Mouse (Mus musculus) heart, embryonic 13.5 days (tissue): ENCODE results near the gene Cradd. TPM values are rescaled to one million over a fixed set of nuclear protein-coding genes. Genes with fewer than 3 reads are reported as not detected.

Experiments used
- ATAC-seq: fragments of 200-750 bp; cut with Nextera tagmentation; 2 replicates; pipeline ENCODE4 v1.8.0; 2017; ENCODE audit warnings: moderate TSS enrichment; ENCODE audit not compliant: insufficient number of reproducible peaks, low FRiP score, low TSS enrichment; ENCODE audit errors: extremely low read depth
- H3K27ac ChIP-seq: fragments of 300-500 bp; sonication (generic); replicated peaks from 2 replicates; pipeline ENCODE4 v1.5.1; 2015; ENCODE audit warnings: moderate library complexity, mild to moderate bottlenecking, inconsistent platforms
- H3K27me3 ChIP-seq: fragments of 300-500 bp; sonication (generic); replicated peaks from 2 replicates; pipeline ENCODE4 v1.6.1; 2015; ENCODE audit warnings: mild to moderate bottlenecking, inconsistent platforms
- H3K36me3 ChIP-seq: fragments of 300-500 bp; sonication (generic); 2 replicates; pipeline ENCODE4 v1.6.1; 2015; ENCODE audit warnings: mild to moderate bottlenecking, inconsistent platforms
- H3K4me1 ChIP-seq: fragments of 300-500 bp; sonication (generic); 2 replicates; pipeline ENCODE4 v1.6.1; 2015; ENCODE audit warnings: inconsistent platforms
- H3K4me2 ChIP-seq: fragments of 300-500 bp; sonication (generic); 2 replicates; pipeline ENCODE4 v1.6.1; 2015; ENCODE audit warnings: inconsistent platforms, mild to moderate bottlenecking, moderate library complexity
- H3K4me3 ChIP-seq: fragments of 300-500 bp; sonication (generic); 2 replicates; pipeline ENCODE4 v1.5.1; 2015; ENCODE audit warnings: moderate library complexity, mild to moderate bottlenecking, inconsistent platforms
- H3K9ac ChIP-seq: fragments of 300-500 bp; sonication (generic); 2 replicates; pipeline ENCODE4 v1.6.1; 2015; ENCODE audit warnings: inconsistent platforms, mild to moderate bottlenecking, moderate library complexity
- H3K9me3 ChIP-seq: fragments of 300-500 bp; sonication (generic); 2 replicates; pipeline ENCODE4 v1.6.1; 2016; ENCODE audit warnings: inconsistent platforms
- WGBS: fragments of 180-500 bp; shearing (Covaris S2); methylation state at CpG from one replicate; pipeline ENCODE4 v1.1.7; 2015; ENCODE audit warnings: mixed read lengths; 5-methylcytosine and 5-hydroxymethylcytosine counted together
- polyA plus RNA-seq: library from polyadenylated mRNA; unstranded; fragments of >200 nt; fragmentation: Nextera tagmentation; extraction: Ambion mirVana; gene quantifications from 2 replicates; pipeline ENCODE4 v1.2.1, GENCODE M21; 2015

Gene Cradd
- polyA plus RNA-seq, 1 experiment from 2014 or later = 8.6 TPM

GRCm38 (mm10) chr10:95302211-95303163 lies 21.4 kb downstream of the Cradd start:
- Histone ChIP-seq H3K4me3 (no peak overlapping the region), H3K27ac (no peak overlapping the region), H3K36me3 (no peaks in the 10 kb centered on the region), H3K9ac (no peak overlapping the region), H3K9me3 (no peaks in the 10 kb centered on the region), H3K27me3 (no peaks in the 10 kb centered on the region), H3K4me1 (peaks cover 32% of the 10 kb centered on the region), H3K4me2 (no peak overlapping the region)
- WGBS = 63% methylated on average over 12 of the region's 12 CpGs
- no peak for ATAC-seq

DNA sequence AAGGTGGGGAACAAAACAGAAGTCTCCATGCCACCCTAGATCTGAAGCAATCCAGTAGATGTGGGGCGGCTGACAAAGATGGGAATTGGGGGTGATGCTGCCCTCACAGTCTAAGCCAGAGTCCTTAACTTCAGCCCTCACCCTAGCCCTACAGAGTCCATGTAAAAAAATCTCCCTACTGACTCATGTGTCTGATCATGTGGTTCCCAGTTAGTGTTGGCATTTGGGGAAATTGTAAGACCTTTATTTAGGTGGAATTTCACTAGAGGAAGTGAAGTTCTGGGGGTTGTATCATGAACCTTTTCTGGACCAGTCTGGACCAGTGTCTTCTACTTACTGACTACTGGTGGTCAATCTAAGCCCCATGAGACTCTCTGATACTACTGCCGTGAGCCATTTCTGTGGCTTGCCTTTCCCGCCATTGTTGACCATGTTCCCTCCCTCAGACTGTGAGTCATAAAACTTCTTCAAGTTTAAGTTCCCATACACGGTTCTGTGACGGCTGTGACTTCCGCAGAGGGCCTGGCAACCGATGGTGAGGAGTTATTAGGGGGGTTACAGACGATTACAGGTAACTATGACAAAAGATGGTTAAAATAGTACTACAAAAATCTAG lies 23.6 kb downstream of the Cradd start:
- no peaks in the 10 kb centered on the region for H3K9me3 ChIP-seq
- H3K27me3 ChIP-seq = no peaks in the 10 kb centered on the region
- no peak overlapping the region for H3K27ac ChIP-seq
- WGBS = 77% methylated on average over 8 of the region's 8 CpGs
- no peak for ATAC-seq
- H3K4me3 ChIP-seq = no peak overlapping the region
- H3K36me3 ChIP-seq = no peaks in the 10 kb centered on the region
- no peak overlapping the region for H3K4me2 ChIP-seq
- peaks cover 33% of the 10 kb centered on the region for H3K4me1 ChIP-seq
- no peak overlapping the region for H3K9ac ChIP-seq

DNA sequence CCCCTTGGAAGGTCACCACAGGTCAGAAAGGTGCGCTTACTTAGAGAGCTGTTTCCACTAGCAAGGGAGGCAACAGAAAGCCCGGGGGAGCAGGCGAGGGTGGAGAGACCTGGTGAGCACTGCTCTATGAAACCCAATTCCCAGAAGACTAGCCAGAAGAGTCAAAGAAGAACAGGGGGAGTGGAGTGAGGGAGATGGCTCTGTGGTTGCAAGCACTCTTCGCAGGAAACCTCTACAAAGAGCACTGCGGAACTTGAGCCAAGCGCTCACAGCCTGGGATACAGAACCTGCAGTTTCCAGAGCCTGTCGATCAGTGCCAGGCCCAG lies 24.2 kb downstream of the Cradd start:
- WGBS = 70% methylated on average over 7 of the region's 7 CpGs

DNA sequence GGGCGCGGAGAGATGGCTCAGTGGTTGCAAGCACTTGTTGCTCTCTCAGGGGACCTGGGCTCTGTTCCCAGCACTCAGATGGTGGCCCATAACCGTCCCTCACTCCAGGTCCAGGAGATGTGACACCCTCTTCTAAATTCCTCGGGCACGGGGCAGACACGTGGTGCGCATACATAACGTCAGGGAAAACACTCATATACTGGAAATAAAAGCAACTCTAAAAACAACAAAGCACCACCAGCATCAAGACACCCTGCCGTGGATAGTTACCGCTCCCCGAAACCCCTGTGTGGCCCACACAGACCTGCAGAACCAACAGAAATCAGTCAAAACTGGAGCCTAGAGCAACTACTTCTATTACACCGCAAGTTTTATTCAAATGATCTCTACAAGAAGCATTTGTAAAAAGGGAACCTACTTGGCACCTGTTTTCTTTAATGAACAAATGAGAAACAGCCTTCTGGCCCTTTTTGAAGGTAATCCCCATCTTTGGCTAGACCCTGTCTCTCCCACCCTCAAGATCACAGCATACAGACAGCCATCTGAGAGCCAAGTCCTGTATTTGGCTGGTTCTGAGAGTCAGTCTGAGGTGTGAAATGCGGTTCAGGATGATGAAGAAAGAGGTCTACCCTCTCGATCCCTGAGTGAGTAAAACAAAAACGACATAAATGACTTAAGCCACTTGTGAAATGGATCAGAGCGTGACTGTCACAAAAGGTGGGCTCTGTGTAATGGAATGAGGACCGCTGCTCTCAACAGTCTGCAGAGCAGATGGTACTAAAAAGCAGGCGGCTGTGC lies 24.7 kb downstream of the Cradd start:
- Histone ChIP-seq H3K36me3 (no peaks in the 10 kb centered on the region), H3K27me3 (no peaks in the 10 kb centered on the region), H3K9me3 (no peaks in the 10 kb centered on the region), H3K4me2 (no peak overlapping the region), H3K27ac (no peak overlapping the region), H3K4me1 (peaks cover 23% of the 10 kb centered on the region), H3K9ac (no peak overlapping the region), H3K4me3 (no peak overlapping the region)
- WGBS = 76% methylated on average over 18 of the region's 18 CpGs
- no peak for ATAC-seq

More for the DNA sequence above, 24.2 kb downstream of the Cradd start:
- no peak overlapping the region for H3K4me3 ChIP-seq
- no peaks in the 10 kb centered on the region for H3K9me3 ChIP-seq
- no peaks in the 10 kb centered on the region for H3K27me3 ChIP-seq
- peaks cover 29% of the 10 kb centered on the region for H3K4me1 ChIP-seq
- H3K27ac ChIP-seq = no peak overlapping the region
- H3K4me2 ChIP-seq = no peak overlapping the region
- ATAC-seq = no peak
- no peak overlapping the region for H3K9ac ChIP-seq
- no peaks in the 10 kb centered on the region for H3K36me3 ChIP-seq

GRCm38 (mm10) chr10:95298504-95298903 lies 25.4 kb downstream of the Cradd start:
- H3K4me2 ChIP-seq = no peak overlapping the region
- H3K4me3 ChIP-seq = no peak overlapping the region
- H3K27ac ChIP-seq = no peak overlapping the region
- no peaks in the 10 kb centered on the region for H3K36me3 ChIP-seq
- no peak for ATAC-seq
- 86% methylated on average over 6 of the region's 6 CpGs for WGBS
- peaks cover 20% of the 10 kb centered on the region for H3K4me1 ChIP-seq
- H3K9ac ChIP-seq = no peak overlapping the region
- no peaks in the 10 kb centered on the region for H3K9me3 ChIP-seq
- H3K27me3 ChIP-seq = no peaks in the 10 kb centered on the region

GRCm38 (mm10) chr10:95297690-95298104 lies 26.2 kb downstream of the Cradd start:
- ATAC-seq = no peak
- WGBS = 19% methylated on average over 9 of the region's 9 CpGs

DNA sequence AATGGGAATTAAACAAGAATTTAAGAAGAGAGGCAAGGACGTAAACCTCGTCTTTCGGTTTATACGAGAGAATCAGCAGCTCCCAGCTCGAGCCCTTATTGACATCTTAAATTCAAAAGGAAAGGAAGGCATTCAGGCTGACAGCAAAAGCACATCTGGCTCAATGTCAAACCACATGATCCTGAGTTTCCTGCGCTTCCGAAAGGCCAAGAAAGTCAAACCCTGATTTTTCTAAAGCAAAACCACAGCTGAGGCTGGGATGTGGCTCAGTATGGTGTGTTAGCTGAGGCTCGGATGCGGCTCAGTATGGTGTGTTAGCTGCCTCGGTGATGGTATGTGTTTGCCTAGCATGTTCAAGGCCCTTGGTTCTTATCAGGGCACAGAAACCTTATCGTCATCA lies 26.9 kb downstream of the Cradd start:
- 0 out of 2 replicates have a peak overlapping the region, but pooled peaks have one; percentile 1 for H3K27ac ChIP-seq
- WGBS = 60% methylated on average over 11 of the region's 11 CpGs

More at GRCm38 (mm10) chr10:95297690-95298104, 26.2 kb downstream of the Cradd start:
- Histone ChIP-seq H3K4me2 (peak overlapping the region; percentile 54), H3K9me3 (no peaks in the 10 kb centered on the region), H3K4me1 (peaks cover 21% of the 10 kb centered on the region), H3K9ac (no peak overlapping the region), H3K36me3 (no peaks in the 10 kb centered on the region), H3K27ac (0 out of 2 replicates have a peak overlapping the region, but pooled peaks have one; percentile 32), H3K4me3 (no peak overlapping the region), H3K27me3 (no peaks in the 10 kb centered on the region)

DNA sequence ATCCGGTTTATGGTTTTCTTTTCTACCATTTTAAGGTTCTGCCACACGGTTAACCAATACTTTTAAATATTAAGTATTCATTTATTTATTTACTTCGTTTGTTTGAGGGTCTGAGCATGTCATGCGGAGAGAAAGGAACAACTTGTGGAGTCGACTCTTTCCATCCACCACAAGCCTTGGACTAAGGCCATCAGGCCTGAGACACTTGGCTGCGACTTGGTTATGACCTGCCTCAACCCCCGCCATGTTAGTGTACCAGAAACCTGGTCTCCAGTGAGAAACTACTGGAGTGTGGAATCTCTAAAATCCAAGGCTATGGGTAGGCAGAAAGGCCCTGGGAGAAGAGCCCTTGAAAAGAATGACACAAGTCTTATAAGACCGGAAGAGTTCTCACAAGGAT lies 30.7 kb downstream of the Cradd start:
- 88% methylated on average over 8 of the region's 8 CpGs for WGBS
- Histone ChIP-seq H3K27me3 (no peaks in the 10 kb centered on the region), H3K4me3 (no peak overlapping the region), H3K4me2 (no peak overlapping the region), H3K36me3 (no peaks in the 10 kb centered on the region), H3K9ac (no peak overlapping the region), H3K9me3 (no peaks in the 10 kb centered on the region), H3K27ac (no peak overlapping the region), H3K4me1 (peaks cover 40% of the 10 kb centered on the region)
- ATAC-seq = no peak

More for the DNA sequence above, 26.9 kb downstream of the Cradd start:
- no peak overlapping the region for H3K4me2 ChIP-seq
- no peaks in the 10 kb centered on the region for H3K9me3 ChIP-seq
- peak overlapping the region; percentile 50 for H3K9ac ChIP-seq
- ATAC-seq = no peak
- peaks cover 27% of the 10 kb centered on the region for H3K4me1 ChIP-seq
- no peaks in the 10 kb centered on the region for H3K27me3 ChIP-seq
- H3K4me3 ChIP-seq = no peak overlapping the region
- no peaks in the 10 kb centered on the region for H3K36me3 ChIP-seq

GRCm38 (mm10) chr10:95292269-95292668 lies 31.7 kb downstream of the Cradd start:
- H3K4me3 ChIP-seq = no peak overlapping the region
- 59% methylated on average over 5 of the region's 5 CpGs for WGBS
- H3K9ac ChIP-seq = no peak overlapping the region
- H3K27me3 ChIP-seq = no peaks in the 10 kb centered on the region
- ATAC-seq = no peak
- H3K36me3 ChIP-seq = no peaks in the 10 kb centered on the region
- H3K4me2 ChIP-seq = no peak overlapping the region
- H3K9me3 ChIP-seq = no peaks in the 10 kb centered on the region
- H3K27ac ChIP-seq = no peak overlapping the region
- peaks cover 30% of the 10 kb centered on the region for H3K4me1 ChIP-seq

DNA sequence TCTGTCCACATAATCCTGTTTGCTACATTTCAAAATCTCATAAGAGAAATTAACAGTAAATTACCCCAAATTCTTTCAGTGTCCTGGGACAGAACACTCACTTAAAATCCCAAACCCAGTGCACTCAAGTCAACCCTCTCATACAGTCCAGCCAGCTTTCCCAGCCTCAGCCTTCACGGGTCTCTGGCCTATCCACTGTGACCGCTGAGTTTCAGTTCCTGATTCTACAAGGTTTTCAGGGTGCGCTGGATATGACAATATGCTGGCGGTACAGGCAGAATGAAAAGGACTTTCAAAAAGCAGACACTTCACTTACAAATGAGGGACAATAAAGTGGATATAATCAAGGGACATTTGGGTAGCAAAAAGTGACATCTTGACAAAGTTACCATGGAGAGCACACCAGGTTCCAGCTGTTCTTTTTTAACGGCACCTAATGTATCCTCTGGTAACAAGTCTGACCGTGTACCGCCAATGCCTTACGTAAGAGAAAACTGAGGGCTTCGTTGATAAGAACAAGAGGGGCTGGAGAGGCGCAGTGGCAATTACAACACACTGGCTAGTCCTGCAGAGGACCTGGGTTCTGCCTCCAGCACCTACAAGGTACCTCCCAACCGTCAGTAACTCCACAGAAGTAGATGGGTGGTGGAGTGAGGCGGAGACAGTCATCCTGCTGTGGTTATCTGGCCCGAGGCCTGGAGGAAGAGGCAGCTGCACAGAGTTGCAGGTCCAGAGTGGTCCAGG lies 32.6 kb downstream of the Cradd start:
- no peak overlapping the region for H3K27ac ChIP-seq

More for the DNA sequence above, 32.6 kb downstream of the Cradd start:
- Histone ChIP-seq H3K4me2 (no peak overlapping the region), H3K9ac (no peak overlapping the region), H3K9me3 (no peaks in the 10 kb centered on the region), H3K36me3 (no peaks in the 10 kb centered on the region), H3K27me3 (no peaks in the 10 kb centered on the region), H3K4me1 (peaks cover 20% of the 10 kb centered on the region), H3K4me3 (no peak overlapping the region)
- 50% methylated on average over 13 of the region's 13 CpGs for WGBS
- ATAC-seq = no peak
